In the genomic region with DNA sequence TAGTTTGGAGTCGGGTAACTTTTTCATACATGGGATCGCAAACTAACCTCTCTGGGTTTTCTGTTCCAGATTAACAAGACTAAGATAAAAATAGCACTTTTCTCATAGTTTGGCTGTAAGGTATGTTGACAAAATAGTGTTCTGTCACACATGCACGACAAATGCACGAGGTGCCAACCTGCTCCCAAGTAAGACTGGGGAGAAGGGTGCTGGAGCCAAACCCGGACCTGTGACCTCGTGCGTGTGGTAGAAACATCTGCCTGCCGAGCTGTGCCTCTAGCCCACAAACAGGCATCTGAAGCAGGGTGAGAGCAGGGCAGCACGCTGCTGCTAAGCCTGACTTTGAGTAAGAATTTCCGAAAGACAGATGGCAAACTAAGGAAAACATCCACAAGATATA, we compare ENCODE assay signal across 23 mouse cellular contexts. TPM values are rescaled to one million over a fixed set of nuclear protein-coding genes. Genes with fewer than 3 reads are reported as not detected.
"Had no signal": no experiment of that assay in that cellular context is flagged by ENCODE, and none has a peak within 500 bp of the region (broad histone marks: within the 10 kb centered on the region; RNA-seq: fewer than 3 reads in every experiment).

No protein-coding gene starts in this region.

- H3K4me1 ChIP-seq: limb, embryonic 15.5 days; midbrain, embryonic 10.5 days had no signal

- DNase-seq: kidney, postnatal 14 days; kidney, postnatal 4 days; left cerebral cortex, postnatal 4 days; liver, postnatal 0 days; lung, embryonic 14.5 days; lung, postnatal 36 days; retina, postnatal 1 day; right cerebral cortex, postnatal 25 days; thymus, adult 2 months; thymus, postnatal 14 days; thymus, postnatal 4 days had no signal

- H3K27me3 ChIP-seq: limb, embryonic 12.5 days; limb, embryonic 15.5 days; megakaryocyte, embryonic 14.5 days; midbrain, embryonic 13.5 days; neural tube, embryonic 13.5 days had no signal

- H3K36me3 ChIP-seq: limb, embryonic 12.5 days; limb, embryonic 15.5 days; midbrain, embryonic 10.5 days; midbrain, embryonic 13.5 days; neural tube, embryonic 13.5 days had no signal

- H3K4me3 ChIP-seq: limb, embryonic 12.5 days; limb, embryonic 15.5 days; midbrain, embryonic 10.5 days; midbrain, embryonic 13.5 days; myocyte; neural tube, embryonic 13.5 days had no signal

- H3K9me3 ChIP-seq: limb, embryonic 12.5 days; limb, embryonic 15.5 days; megakaryocyte, embryonic 14.5 days; midbrain, embryonic 10.5 days; midbrain, embryonic 13.5 days; neural tube, embryonic 13.5 days had no signal

- H3K27ac ChIP-seq: limb, embryonic 15.5 days; liver, embryonic 14.5 days; midbrain, embryonic 10.5 days had no signal

RNA-seq across cellular contexts. Expression of gene Vstm2l, which starts 52.1 kb away (rescaled TPM):
- total RNA-seq: monocyte, adult 5-6 weeks; neutrophil, adult 5-6 weeks had no signal
- polyA plus RNA-seq: liver, postnatal 0 days; lung, embryonic 14.5 days; lung, postnatal 0 days; myocyte; spleen, adult 2 months had no signal
